Mouse (Mus musculus) CH12.LX (cell line): Measurements from ENCODE around the gene Ypel4.
A peak's percentile ranks its signal among the peaks of the same experiment; 100 is the strongest.

Source experiments
- CTCF ChIP-seq, 2 experiments: IDR thresholded peaks in 1 of 2; conservative IDR thresholded peaks in 1 of 2; 2 replicates each; pipeline ENCODE4 v1.5.1; 2011 to 2012; ENCODE audit warnings: low read depth in 2 of 2, low read length in 2 of 2, improper control_type of control experiment in 1 of 2, inconsistent platforms in 1 of 2, mild to moderate bottlenecking in 1 of 2, moderate library complexity in 1 of 2
- EP300 ChIP-seq: IDR thresholded peaks from 2 replicates; pipeline ENCODE4 v1.6.1; 2011; ENCODE audit warnings: low read length, improper control_type of control experiment
- JUND ChIP-seq: conservative IDR thresholded peaks from 2 replicates; pipeline ENCODE4 v1.6.1; 2011; ENCODE audit warnings: low read depth, low read length, improper control_type of control experiment
- MAX ChIP-seq: IDR thresholded peaks from 2 replicates; pipeline ENCODE4 v1.6.1; 2011; ENCODE audit warnings: low read length, improper control_type of control experiment
- MXI1 ChIP-seq: IDR thresholded peaks from 2 replicates; pipeline ENCODE4 v1.6.1; 2011; ENCODE audit warnings: mild to moderate bottlenecking, low read depth, low read length, improper control_type of control experiment
- NELFE ChIP-seq: IDR thresholded peaks from 2 replicates; pipeline ENCODE4 v1.6.1; 2011; ENCODE audit warnings: low read depth, low read length, improper control_type of control experiment
- POLR2A ChIP-seq: IDR thresholded peaks from 2 replicates; pipeline ENCODE4 v1.6.1; 2011; ENCODE audit warnings: low read depth, mild to moderate bottlenecking, improper control_type of control experiment, low read length
- RAD21 ChIP-seq: IDR thresholded peaks from 2 replicates; pipeline ENCODE4 v1.6.1; 2011; ENCODE audit warnings: low read depth, mild to moderate bottlenecking, low read length, improper control_type of control experiment, moderate library complexity
- SMC3 ChIP-seq: IDR thresholded peaks from 2 replicates; pipeline ENCODE4 v1.6.1; 2011; ENCODE audit warnings: low read depth, low read length, improper control_type of control experiment
- TBP ChIP-seq: conservative IDR thresholded peaks from 2 replicates; pipeline ENCODE4 v1.6.1; 2011; ENCODE audit warnings: low read depth, low read length, improper control_type of control experiment
- TCF12 ChIP-seq: IDR thresholded peaks from 2 replicates; pipeline ENCODE4 v1.6.1; 2014; ENCODE audit warnings: low read depth, mild to moderate bottlenecking, inconsistent platforms, low read length, improper control_type of control experiment
- ZC3H11A ChIP-seq: IDR thresholded peaks from 2 replicates; pipeline ENCODE4 v1.6.1; 2012; ENCODE audit warnings: low read depth, mild to moderate bottlenecking, inconsistent platforms, low read length, improper control_type of control experiment
- ZNF384 ChIP-seq: IDR thresholded peaks from 2 replicates; pipeline ENCODE4 v1.6.1; 2012; ENCODE audit warnings: low read depth, low read length, improper control_type of control experiment, inconsistent platforms

DNA sequence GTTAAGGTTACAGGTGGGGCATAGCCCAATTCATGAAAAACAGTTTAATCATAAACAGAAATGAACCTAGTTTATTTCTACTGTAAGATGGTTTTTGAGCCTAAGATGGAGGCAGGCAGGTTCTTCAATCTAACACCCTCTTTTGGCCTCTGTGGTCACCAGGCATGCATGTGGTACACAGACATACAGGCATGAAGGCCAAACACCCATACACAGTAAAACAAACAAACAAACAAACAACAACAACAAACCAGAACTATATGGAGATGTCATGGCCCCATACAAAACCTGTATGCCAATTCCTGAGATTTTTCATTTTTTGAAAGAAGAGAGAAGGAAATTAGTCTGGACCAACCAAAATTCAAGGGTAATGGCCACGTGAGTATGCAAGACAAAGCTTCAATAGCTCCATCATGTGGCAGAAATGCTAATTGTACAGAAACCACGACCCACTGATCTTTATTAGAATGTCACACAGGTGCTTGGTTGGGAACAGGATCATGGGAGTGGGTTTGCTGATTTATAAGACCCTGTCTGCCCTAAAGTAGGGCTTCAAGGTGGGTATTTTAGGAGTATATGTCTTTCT is 24.8 kb downstream of the Ypel4 start:
- TF ChIP-seq TBP = no peak
- no peak for TF ChIP-seq EP300
- no peak for TF ChIP-seq MXI1
- no peak for TF ChIP-seq TCF12
- no peak for TF ChIP-seq ZC3H11A
- no peak for TF ChIP-seq ZNF384
- peak; percentile 30 to 77; a peak in 2 of 4 replicates for TF ChIP-seq CTCF (conservative IDR thresholded peaks at IDR 0.05 in 1 of 2, IDR thresholded peaks at IDR 0.05 in 1 of 2; ENCODE audit: low read depth in 2 of 2, low read length in 2 of 2)
- peak; percentile 64 for TF ChIP-seq RAD21
- TF ChIP-seq MAX = peak; percentile 89
- TF ChIP-seq NELFE = no peak
- no peak for TF ChIP-seq POLR2A
- no peak for TF ChIP-seq JUND
- TF ChIP-seq SMC3 = peak; percentile 66
